ENCODE assay signal across 8 mouse cellular contexts in the genomic region with DNA sequence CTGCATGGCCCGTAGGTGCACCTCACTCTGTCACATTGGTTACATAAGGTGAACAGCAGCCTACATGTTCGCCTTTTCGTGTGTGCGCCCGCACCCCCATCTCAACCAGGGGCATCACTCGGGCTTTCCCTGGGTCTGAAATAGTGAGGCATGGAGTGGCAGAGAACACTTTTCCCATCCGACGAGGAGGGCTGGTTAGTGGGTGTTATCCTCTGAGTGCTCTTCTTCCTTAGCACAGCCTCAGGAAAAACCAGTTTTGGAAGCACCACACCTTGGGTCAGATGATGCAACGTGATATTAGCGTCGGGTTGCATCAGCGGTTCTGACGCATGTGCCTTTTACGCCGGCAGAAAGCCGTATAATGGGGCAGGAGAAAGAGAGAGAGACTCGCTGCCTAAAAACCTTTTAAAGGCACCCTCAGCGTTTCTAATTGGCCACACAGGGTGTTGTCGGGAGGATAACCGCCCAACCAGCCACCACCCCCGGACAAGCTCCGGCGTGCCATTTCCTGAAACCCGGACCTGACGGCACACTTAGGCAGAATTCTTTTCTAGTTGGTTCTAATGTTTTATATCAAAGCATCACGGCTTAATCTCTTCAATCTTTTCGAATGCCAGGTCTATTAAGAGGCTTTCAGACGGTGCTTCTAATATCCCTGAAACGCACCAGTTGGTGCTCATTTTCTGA. TPM values are rescaled to one million over a fixed set of nuclear protein-coding genes. Genes with fewer than 3 reads are reported as not detected.
DNase-seq lines count a peak whose midpoint lies in the region; ATAC-seq lines count a peak whose summit lies in the region.

No protein-coding gene starts in this region.

- no peaks in the 10 kb centered on the region for H3K9me3 ChIP-seq in embryonic facial prominence, embryonic 12.5 days
- no peaks in the 10 kb centered on the region for H3K9me3 ChIP-seq in limb, embryonic 13.5 days
- H3K9me3 ChIP-seq in midbrain, embryonic 14.5 days (ENCODE audit: control insufficient read depth, low read length) = no peaks in the 10 kb centered on the region

- peak overlapping the region; percentile 78 for H3K4me2 ChIP-seq in embryonic facial prominence, embryonic 12.5 days (replicated peaks)
- peak overlapping the region; percentile 87 for H3K4me2 ChIP-seq in limb, embryonic 13.5 days (replicated peaks)
- peak overlapping the region; percentile 51 for H3K4me2 ChIP-seq in midbrain, embryonic 14.5 days (ENCODE audit: low read length)

- H3K4me1 ChIP-seq in embryonic facial prominence, embryonic 12.5 days = peaks cover 30% of the 10 kb centered on the region
- peaks cover 33% of the 10 kb centered on the region for H3K4me1 ChIP-seq in limb, embryonic 13.5 days
- H3K4me1 ChIP-seq in midbrain, embryonic 14.5 days (ENCODE audit: control insufficient read depth, insufficient read depth, low read length) = peaks cover 24% of the 10 kb centered on the region

- H3K27ac ChIP-seq in embryonic facial prominence, embryonic 12.5 days = peak overlapping the region; percentile 51
- H3K27ac ChIP-seq in limb, embryonic 13.5 days = no peak overlapping the region
- no peak overlapping the region for H3K27ac ChIP-seq in midbrain, embryonic 14.5 days (replicated peaks; ENCODE audit: low read depth, low read length)

- peak; percentile 92 for DNase-seq in A20 (ENCODE audit: low read depth, low spot score)
- DNase-seq in adrenal gland, adult 2 months = peak; percentile 88
- DNase-seq in heart, adult 18-20 months = peak; percentile 75 to 87
- DNase-seq in kidney, adult 18-20 months = peak; percentile 57
- DNase-seq in midbrain, embryonic 14.5 days = peak; percentile 55
- DNase-seq in splenic B cell, adult 2 months (ENCODE audit: low read depth, low spot score) = peak; percentile 88

- H3K9ac ChIP-seq in embryonic facial prominence, embryonic 12.5 days = peak overlapping the region; percentile 2; the same call in 1 of the 2 replicates
- H3K9ac ChIP-seq in limb, embryonic 13.5 days = peak overlapping the region; percentile 48
- H3K9ac ChIP-seq in midbrain, embryonic 14.5 days (replicated peaks; ENCODE audit: low read length) = peak overlapping the region; percentile 3; the same call in 1 of the 2 replicates

- peaks cover 16% of the 10 kb centered on the region; the same call in 1 of the 2 replicates for H3K27me3 ChIP-seq in embryonic facial prominence, embryonic 12.5 days
- H3K27me3 ChIP-seq in limb, embryonic 13.5 days = 0 out of 2 replicates have a peak, but pooled peaks cover 11% of the 10 kb centered on the region
- H3K27me3 ChIP-seq in midbrain, embryonic 14.5 days (ENCODE audit: control insufficient read depth, insufficient read depth, low read length) = peaks cover 21% of the 10 kb centered on the region
- no peaks in the 10 kb centered on the region for H3K27me3 ChIP-seq in splenic B cell, adult 2 months (ENCODE audit: control insufficient read depth, insufficient read depth, low read length, poor library complexity, severe bottlenecking)

- WGBS in embryonic facial prominence, embryonic 12.5 days = 5% methylated on average over 29 of the region's 29 CpGs
- WGBS in limb, embryonic 13.5 days = 5% methylated on average over 29 of the region's 29 CpGs
- 6% methylated on average over 29 of the region's 29 CpGs for WGBS in midbrain, embryonic 14.5 days

- no peak for ATAC-seq in embryonic facial prominence, embryonic 12.5 days (ENCODE audit: insufficient number of reproducible peaks, insufficient read depth, low FRiP score, low TSS enrichment)
- ATAC-seq in limb, embryonic 13.5 days (ENCODE audit: low FRiP score, low read depth) = no peak
- no peak for ATAC-seq in midbrain, embryonic 14.5 days (ENCODE audit: low FRiP score, low TSS enrichment)

- H3K36me3 ChIP-seq in embryonic facial prominence, embryonic 12.5 days = 0 out of 2 replicates have a peak, but pooled peaks cover 7% of the 10 kb centered on the region
- 0 out of 2 replicates have a peak, but pooled peaks cover 6% of the 10 kb centered on the region for H3K36me3 ChIP-seq in limb, embryonic 13.5 days
- H3K36me3 ChIP-seq in midbrain, embryonic 14.5 days (ENCODE audit: control insufficient read depth, insufficient read depth, low read length) = 0 out of 2 replicates have a peak, but pooled peaks cover under 1% of the 10 kb centered on the region
- no peaks in the 10 kb centered on the region for H3K36me3 ChIP-seq in splenic B cell, adult 2 months (ENCODE audit: control insufficient read depth, insufficient read depth, low read length, poor library complexity, severe bottlenecking)

- peak overlapping the region; percentile 88 for H3K4me3 ChIP-seq in embryonic facial prominence, embryonic 12.5 days
- peak overlapping the region; percentile 90 for H3K4me3 ChIP-seq in limb, embryonic 13.5 days
- peak overlapping the region; percentile 23; the same call in 1 of the 2 replicates for H3K4me3 ChIP-seq in midbrain, embryonic 14.5 days (replicated peaks; ENCODE audit: low read depth, low read length)

RNA-seq across cellular contexts. Expression of gene Rcc2, which starts 0.8 kb away (rescaled TPM):
- 10 to 100 TPM; 62.7 to 64.2 TPM for total RNA-seq in adrenal gland, adult 2 months (2021)
- polyA plus RNA-seq in adrenal gland, adult 2 months (2012; rRNA removed) = 43.1 and 50.1 TPM in 2 replicates
- polyA plus RNA-seq in embryonic facial prominence, embryonic 12.5 days (2016; fragmentation: Nextera tagmentation; extraction: Ambion mirVana) = 95.5 and 138 TPM in 2 replicates
- 10 to 100 TPM; 12.2 to 14.9 TPM for total RNA-seq in heart, adult 18-20 months (2021)
- 32.8 and 41.5 TPM in 2 replicates for polyA plus RNA-seq in limb, embryonic 13.5 days (2015; fragmentation: Nextera tagmentation; extraction: Ambion mirVana)
- 21.2 and 21.5 TPM in 2 replicates for polyA plus RNA-seq in midbrain, embryonic 14.5 days (2014; fragmentation: Nextera tagmentation; extraction: Ambion mirVana)

RNA-seq across cellular contexts. Expression of gene Arhgef10l, which starts 33.8 kb away (rescaled TPM):
- 10 to 100 TPM in 1 of 2 experiments, 1 to 10 TPM in 1; 7.5 to 30.8 TPM for total RNA-seq in adrenal gland, adult 2 months (2021)
- polyA plus RNA-seq in adrenal gland, adult 2 months (2012; rRNA removed) = 13.3 and 18.8 TPM in 2 replicates
- 17.4 and 19.7 TPM in 2 replicates for polyA plus RNA-seq in embryonic facial prominence, embryonic 12.5 days (2016; fragmentation: Nextera tagmentation; extraction: Ambion mirVana)
- total RNA-seq in heart, adult 18-20 months (2021) = 10 to 100 TPM; 68.5 to 72.7 TPM
- polyA plus RNA-seq in limb, embryonic 13.5 days (2015; fragmentation: Nextera tagmentation; extraction: Ambion mirVana) = 14.9 TPM in 2 replicates
- 18.7 and 24.6 TPM in 2 replicates for polyA plus RNA-seq in midbrain, embryonic 14.5 days (2014; fragmentation: Nextera tagmentation; extraction: Ambion mirVana)

RNA-seq across cellular contexts. Expression of gene Padi6, which starts 42.9 kb away (rescaled TPM):
- total RNA-seq in adrenal gland, adult 2 months (2021) = not detected
- polyA plus RNA-seq in adrenal gland, adult 2 months (2012; rRNA removed) = not detected in 2 replicates
- 0.09 TPM in 1 of 2 replicates, not detected in the other for polyA plus RNA-seq in embryonic facial prominence, embryonic 12.5 days (2016; fragmentation: Nextera tagmentation; extraction: Ambion mirVana)
- not detected for total RNA-seq in heart, adult 18-20 months (2021)
- polyA plus RNA-seq in limb, embryonic 13.5 days (2015; fragmentation: Nextera tagmentation; extraction: Ambion mirVana) = 0.10 TPM in 1 of 2 replicates, not detected in the other
- polyA plus RNA-seq in midbrain, embryonic 14.5 days (2014; fragmentation: Nextera tagmentation; extraction: Ambion mirVana) = not detected in 2 replicates

Comparison
In these comparisons a context has a peak if more than half of its experiments do, and no peak if none do; other contexts are left out.
1. H3K4me3 ChIP-seq: peak in every context shown above with its lines; median percentile 90 in limb, embryonic 13.5 days; 88 in embryonic facial prominence, embryonic 12.5 days; 23 in midbrain, embryonic 14.5 days.